Mouse (Mus musculus) intestine, postnatal 0 days (tissue): Measurements from ENCODE around the gene St14. TPM values are rescaled to one million over a fixed set of nuclear protein-coding genes. Genes with fewer than 3 reads are reported as not detected.

Experiments
- ATAC-seq: fragments of 200-750 bp; cut with Nextera tagmentation; 2 replicates; pipeline ENCODE4 v1.8.0; 2017; ENCODE audit warnings: mild to moderate bottlenecking, moderate TSS enrichment, moderate library complexity
- H3K27ac ChIP-seq: fragments of 300-500 bp; sonication (generic); 2 replicates; pipeline ENCODE4 v1.5.1; 2014; ENCODE audit warnings: mild to moderate bottlenecking, low read depth, low read length, moderate library complexity
- H3K27me3 ChIP-seq: fragments of 300-500 bp; sonication (generic); replicated peaks from 2 replicates; pipeline ENCODE4 v1.6.1; 2014; ENCODE audit warnings: low read length, mixed read lengths; ENCODE audit not compliant: control insufficient read depth, insufficient read depth
- H3K36me3 ChIP-seq: fragments of 300-500 bp; sonication (generic); 2 replicates; pipeline ENCODE4 v1.6.1; 2014; ENCODE audit warnings: mild to moderate bottlenecking, moderate library complexity; ENCODE audit not compliant: control insufficient read depth, insufficient read depth
- H3K4me1 ChIP-seq: fragments of 300-500 bp; sonication (generic); replicated peaks from 2 replicates; pipeline ENCODE4 v1.6.1; 2014; ENCODE audit warnings: antibody characterized with exemption, low read length, mixed read lengths; ENCODE audit not compliant: control insufficient read depth, insufficient read depth
- H3K4me2 ChIP-seq: fragments of 300-500 bp; sonication (generic); replicated peaks from 2 replicates; pipeline ENCODE4 v1.6.1; 2014; ENCODE audit warnings: low read depth, mild to moderate bottlenecking, moderate library complexity
- H3K4me3 ChIP-seq: fragments of 300-500 bp; sonication (generic); 2 replicates; pipeline ENCODE4 v1.5.1; 2014; ENCODE audit warnings: low read depth, low read length
- H3K9ac ChIP-seq: fragments of 300-500 bp; sonication (generic); 2 replicates; pipeline ENCODE4 v1.6.1; 2014; ENCODE audit warnings: mild to moderate bottlenecking, low read depth, low read length
- H3K9me3 ChIP-seq: fragments of 300-500 bp; sonication (generic); 2 replicates; pipeline ENCODE4 v1.6.1; 2016; ENCODE audit warnings: mixed run types; ENCODE audit not compliant: control insufficient read depth
- CTCF ChIP-seq: sonication (generic); IDR thresholded peaks from 2 replicates; pipeline ENCODE4 v1.5.1; 2016; ENCODE audit warnings: low read depth, mild to moderate bottlenecking, control low read depth, antibody characterized with exemption, moderate library complexity
- WGBS: fragments of 180-500 bp; shearing (Covaris S2); extraction: QIAGEN DNeasy Blood & Tissue Kit; methylation state at CpG from one replicate; pipeline ENCODE4 v1.1.7; 2014; 5-methylcytosine and 5-hydroxymethylcytosine counted together
- polyA plus RNA-seq: library from polyadenylated mRNA; unstranded; fragments of >200 nt; fragmentation: Nextera tagmentation; extraction: Ambion mirVana; gene quantifications from 2 replicates; pipeline ENCODE4 v1.2.1, GENCODE M21; 2015

St14 gene
- polyA plus RNA-seq, 1 experiment from 2014 or later: 63.4 TPM

DNA sequence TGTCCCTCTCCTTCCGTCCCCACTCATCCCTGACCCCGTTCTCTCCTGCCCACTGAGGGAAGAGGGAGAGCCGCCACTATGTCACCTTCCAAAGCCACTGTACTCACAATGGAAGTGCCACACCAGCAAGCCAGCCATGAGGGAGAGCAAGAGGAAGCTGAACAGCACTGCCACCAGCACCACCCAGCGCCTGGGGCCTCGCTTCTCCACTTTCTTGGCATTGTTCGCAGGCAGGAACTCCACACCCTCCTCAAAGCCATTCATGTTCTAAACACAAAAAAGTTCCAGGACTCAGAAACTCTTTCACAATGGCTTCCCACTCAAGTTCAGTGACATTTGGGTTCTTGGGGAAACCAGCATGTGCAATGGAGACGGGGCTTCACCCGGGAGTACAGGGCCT lies 23.2 kb downstream of the St14 start:
- ATAC-seq: no peak
- no peak overlapping the region for H3K4me2 ChIP-seq
- no peak overlapping the region for H3K4me3 ChIP-seq
- no peaks in the 10 kb centered on the region for H3K27me3 ChIP-seq
- 87% methylated on average over 8 of the region's 8 CpGs for WGBS
- H3K4me1 ChIP-seq: no peaks in the 10 kb centered on the region
- H3K9me3 ChIP-seq: no peaks in the 10 kb centered on the region
- no peak for TF ChIP-seq CTCF
- H3K36me3 ChIP-seq: peaks cover 13% of the 10 kb centered on the region; the same call in 1 of the 2 replicates
- H3K27ac ChIP-seq: no peak overlapping the region
- no peak overlapping the region for H3K9ac ChIP-seq

DNA sequence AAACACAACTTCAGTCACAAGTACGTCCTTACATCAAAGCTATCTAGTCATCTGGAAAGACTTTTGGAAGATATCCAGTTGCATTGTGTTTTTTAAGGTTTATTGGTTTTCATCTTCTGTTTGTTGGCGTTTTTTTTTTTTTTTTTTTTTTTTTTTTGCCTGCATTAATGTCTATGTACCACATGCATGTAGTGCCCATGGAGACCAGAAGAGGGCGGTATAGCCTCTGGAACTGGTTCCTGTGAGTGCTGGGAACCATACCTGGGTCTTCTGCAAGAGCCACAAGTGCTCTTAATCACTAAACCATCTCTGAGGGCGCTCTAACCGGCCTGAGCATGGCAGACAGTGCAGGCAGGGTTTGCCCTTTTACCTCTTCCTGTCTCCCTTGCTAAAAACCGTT lies 33.5 kb downstream of the St14 start:
- H3K4me3 ChIP-seq: no peak overlapping the region
- H3K36me3 ChIP-seq: peaks cover 37% of the 10 kb centered on the region
- TF ChIP-seq CTCF: peak; percentile 45
- H3K4me1 ChIP-seq: no peaks in the 10 kb centered on the region
- H3K9me3 ChIP-seq: no peaks in the 10 kb centered on the region
- no peak overlapping the region for H3K27ac ChIP-seq
- 79% methylated on average over 6 of the region's 6 CpGs for WGBS
- no peak overlapping the region for H3K4me2 ChIP-seq
- no peak overlapping the region for H3K9ac ChIP-seq
- no peaks in the 10 kb centered on the region for H3K27me3 ChIP-seq
- no peak for ATAC-seq

DNA sequence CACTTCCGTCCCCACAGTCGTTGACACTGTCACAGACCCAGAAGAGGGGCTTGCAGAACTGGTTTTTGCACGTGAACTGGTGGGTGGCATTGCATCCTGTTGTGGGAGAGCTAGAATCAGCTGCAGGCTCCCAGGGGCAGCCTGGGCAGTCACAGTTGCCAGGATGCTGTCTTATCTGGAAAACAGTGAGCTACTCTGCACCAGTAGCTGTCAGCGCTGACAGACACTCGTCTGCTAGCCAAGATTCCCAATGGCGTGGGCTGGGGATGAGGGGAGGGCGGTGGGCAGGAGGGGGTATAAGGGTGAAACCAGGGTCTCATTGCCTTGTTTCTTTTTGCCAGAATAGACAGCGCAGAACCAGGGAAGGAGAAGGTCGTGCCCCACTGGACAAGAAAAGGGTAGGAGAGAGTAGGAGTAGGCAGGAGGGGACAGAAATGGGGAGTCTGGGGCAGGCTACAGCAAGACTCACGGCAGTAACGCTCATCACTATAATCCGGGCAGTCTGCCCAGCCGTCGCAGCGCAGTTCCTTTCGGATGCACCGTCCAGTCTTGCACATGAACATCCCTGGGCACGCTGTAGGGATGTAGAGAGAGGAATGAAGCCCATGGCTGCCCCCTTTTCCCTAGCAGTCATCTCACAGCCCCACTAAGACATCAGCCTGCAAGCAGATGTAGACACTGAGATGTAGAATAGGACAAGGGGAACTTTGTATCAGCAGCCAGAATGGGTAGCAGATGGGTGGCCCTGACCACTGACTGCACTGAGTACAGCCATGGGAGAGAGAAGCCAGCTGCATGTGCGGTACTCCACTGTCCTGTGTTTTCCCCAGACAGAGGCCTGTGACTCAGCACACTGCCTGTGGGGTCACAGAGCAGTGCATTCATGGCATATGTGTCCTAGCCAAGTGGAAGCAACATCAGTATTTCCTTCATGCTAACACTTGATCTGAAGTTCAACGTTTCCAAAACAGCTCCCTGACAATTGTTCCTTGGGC lies 34.3 kb downstream of the St14 start:
- Histone ChIP-seq H3K9ac (no peak overlapping the region), H3K36me3 (peaks cover 34% of the 10 kb centered on the region), H3K4me2 (no peak overlapping the region), H3K27me3 (no peaks in the 10 kb centered on the region), H3K4me1 (no peaks in the 10 kb centered on the region), H3K27ac (no peak overlapping the region), H3K4me3 (no peak overlapping the region), H3K9me3 (no peaks in the 10 kb centered on the region)
- ATAC-seq: no peak
- 83% methylated on average over 20 of the region's 20 CpGs for WGBS
- no peak for TF ChIP-seq CTCF

DNA sequence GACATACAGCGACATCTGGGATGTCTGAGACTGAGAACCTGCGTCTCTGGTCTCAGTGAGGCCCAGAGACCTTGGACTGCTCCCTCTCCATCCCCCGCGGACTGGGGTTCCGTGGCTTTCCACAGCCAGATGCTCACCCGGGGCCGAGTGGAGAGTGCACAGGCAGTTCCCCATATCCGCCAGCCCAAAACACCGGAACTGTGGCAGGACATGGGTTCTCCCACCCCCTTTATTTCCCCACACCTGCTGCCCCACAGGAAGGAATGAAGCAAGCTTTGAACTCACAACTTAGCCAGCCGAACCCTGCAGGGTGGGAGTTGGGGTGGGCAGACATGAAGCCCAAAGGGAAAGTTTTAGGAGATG lies 38.8 kb downstream of the St14 start:
- 89% methylated on average over 10 of the region's 10 CpGs for WGBS
- peaks cover 21% of the 10 kb centered on the region for H3K36me3 ChIP-seq
- H3K4me1 ChIP-seq: no peaks in the 10 kb centered on the region
- H3K4me2 ChIP-seq: no peak overlapping the region
- H3K27me3 ChIP-seq: no peaks in the 10 kb centered on the region
- no peak overlapping the region for H3K4me3 ChIP-seq
- H3K27ac ChIP-seq: no peak overlapping the region
- no peaks in the 10 kb centered on the region for H3K9me3 ChIP-seq
- ATAC-seq: no peak
- H3K9ac ChIP-seq: no peak overlapping the region
- TF ChIP-seq CTCF: no peak

DNA sequence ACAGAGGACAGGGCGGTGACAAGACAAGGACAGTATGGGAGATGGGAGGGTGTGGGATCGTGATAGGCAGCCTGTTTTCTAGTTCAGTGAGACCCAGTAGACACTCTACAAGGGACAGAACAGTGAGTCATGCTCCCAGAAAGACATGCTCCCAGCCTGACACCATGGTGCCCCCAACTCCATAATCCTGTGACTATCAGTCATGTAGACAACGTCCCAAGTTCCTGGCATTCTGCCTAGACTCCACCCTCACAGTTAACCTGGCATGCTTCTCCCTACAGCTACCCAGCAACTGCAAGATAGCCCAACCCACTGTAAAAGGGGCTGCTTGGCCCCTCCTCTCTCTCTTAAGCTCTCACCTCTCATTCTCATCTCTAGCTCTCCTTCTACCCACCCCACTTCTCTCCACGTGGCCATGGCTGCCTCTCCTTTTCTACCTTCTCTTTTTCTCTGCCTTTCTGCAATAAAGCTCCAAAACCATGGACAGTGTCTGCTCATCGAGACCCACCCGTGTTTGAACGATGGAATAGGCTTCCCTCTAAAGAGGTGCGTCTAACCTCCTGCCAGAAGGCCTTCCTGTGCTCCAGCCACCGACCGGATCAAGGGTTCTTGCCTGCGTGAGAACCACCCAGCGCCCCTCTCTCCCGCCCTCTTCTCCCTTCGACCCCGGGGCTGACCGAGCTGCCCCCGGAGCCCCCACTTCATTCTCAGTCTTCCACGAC lies 39.4 kb downstream of the St14 start:
- ATAC-seq: no peak
- Histone ChIP-seq H3K4me1 (no peaks in the 10 kb centered on the region), H3K4me2 (no peak overlapping the region), H3K27ac (no peak overlapping the region), H3K36me3 (peaks cover 21% of the 10 kb centered on the region), H3K4me3 (no peak overlapping the region), H3K27me3 (no peaks in the 10 kb centered on the region), H3K9ac (no peak overlapping the region), H3K9me3 (no peaks in the 10 kb centered on the region)
- TF ChIP-seq CTCF: no peak
- 85% methylated on average over 18 of the region's 18 CpGs for WGBS

DNA sequence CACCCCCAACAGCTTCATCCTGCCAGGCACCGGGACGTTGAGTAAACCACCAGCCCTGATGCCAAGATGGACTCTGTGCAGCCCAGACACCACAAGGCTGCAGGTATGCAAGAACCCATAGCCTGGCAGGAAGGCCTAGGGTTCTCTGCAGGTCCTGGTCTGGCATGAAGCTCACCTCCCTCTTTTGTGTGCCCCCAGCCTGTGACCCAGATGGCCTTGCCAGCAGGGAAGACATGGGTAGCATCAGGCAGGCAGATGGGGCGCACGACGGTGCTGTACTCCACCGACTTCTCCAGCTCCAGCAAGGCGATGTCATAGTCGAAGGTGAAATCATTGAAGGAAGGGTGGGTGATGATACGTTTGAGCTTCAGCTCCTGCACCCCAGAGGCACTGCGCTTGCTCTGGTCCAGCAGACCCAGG lies 40.5 kb downstream of the St14 start:
- Histone ChIP-seq H3K27ac (no peak overlapping the region), H3K27me3 (no peaks in the 10 kb centered on the region), H3K9me3 (no peaks in the 10 kb centered on the region), H3K4me3 (no peak overlapping the region), H3K4me2 (no peak overlapping the region), H3K36me3 (peaks cover 21% of the 10 kb centered on the region), H3K9ac (no peak overlapping the region), H3K4me1 (no peaks in the 10 kb centered on the region)
- WGBS: 95% methylated on average over 10 of the region's 10 CpGs
- TF ChIP-seq CTCF: no peak
- ATAC-seq: no peak
